In genomic region chr13:112159430-112160172, GRCm38 (mm10) we compare ENCODE assay signal across 9 mouse cellular contexts.
A peak's percentile ranks its signal among the peaks of the same experiment; 100 is the strongest.
DNase-seq lines count a peak whose midpoint lies in the region; ATAC-seq lines count a peak whose summit lies in the region.
"Had no signal": no experiment of that assay in that cellular context is flagged by ENCODE, and none has a peak within 500 bp of the region (broad histone marks: within the 10 kb centered on the region; RNA-seq: fewer than 3 reads in every experiment).

No protein-coding gene starts in this region.

- 0 out of 2 replicates have a peak overlapping the region, but pooled peaks have one; percentile 14 for H3K4me2 ChIP-seq in heart, embryonic 13.5 days
- H3K4me2 ChIP-seq in midbrain, embryonic 11.5 days, result no peak overlapping the region
- H3K4me2 ChIP-seq in midbrain, embryonic 15.5 days, result no peak overlapping the region
- no peak overlapping the region for H3K4me2 ChIP-seq in intestine, embryonic 16.5 days (ENCODE audit: low read depth, low read length)
- H3K4me2 ChIP-seq in stomach, embryonic 16.5 days (ENCODE audit: low read depth, low read length), result no peak overlapping the region

- H3K4me3 ChIP-seq in heart, embryonic 13.5 days, result no peak overlapping the region
- no peak overlapping the region for H3K4me3 ChIP-seq in midbrain, embryonic 11.5 days (ENCODE audit: low read depth, low read length)
- no peak overlapping the region for H3K4me3 ChIP-seq in midbrain, embryonic 15.5 days
- no peak overlapping the region for H3K4me3 ChIP-seq in intestine, embryonic 16.5 days (ENCODE audit: low read length)
- H3K4me3 ChIP-seq in stomach, embryonic 16.5 days (replicated peaks; ENCODE audit: low read length), result no peak overlapping the region

- H3K9me3 ChIP-seq in heart, embryonic 13.5 days, result peaks cover 7% of the 10 kb centered on the region; the same call in 1 of the 2 replicates
- no peaks in the 10 kb centered on the region for H3K9me3 ChIP-seq in midbrain, embryonic 11.5 days (ENCODE audit: control insufficient read depth, low read length)
- H3K9me3 ChIP-seq in midbrain, embryonic 15.5 days, result no peaks in the 10 kb centered on the region
- no peaks in the 10 kb centered on the region for H3K9me3 ChIP-seq in intestine, embryonic 16.5 days (ENCODE audit: control insufficient read depth, low read length)
- peaks cover 6% of the 10 kb centered on the region; the same call in 1 of the 2 replicates for H3K9me3 ChIP-seq in stomach, embryonic 16.5 days (replicated peaks; ENCODE audit: control insufficient read depth, low read length)

- no peaks in the 10 kb centered on the region for H3K36me3 ChIP-seq in heart, embryonic 13.5 days
- H3K36me3 ChIP-seq in midbrain, embryonic 11.5 days (ENCODE audit: control insufficient read depth, insufficient read depth, low read length), result no peaks in the 10 kb centered on the region
- no peaks in the 10 kb centered on the region for H3K36me3 ChIP-seq in midbrain, embryonic 15.5 days (replicated peaks)
- no peaks in the 10 kb centered on the region for H3K36me3 ChIP-seq in intestine, embryonic 16.5 days (ENCODE audit: control insufficient read depth, insufficient read depth, low read length)
- no peaks in the 10 kb centered on the region for H3K36me3 ChIP-seq in stomach, embryonic 16.5 days (ENCODE audit: control insufficient read depth, insufficient read depth, low read length)

- H3K4me1 ChIP-seq in heart, embryonic 13.5 days, result peaks cover 23% of the 10 kb centered on the region
- peaks cover 8% of the 10 kb centered on the region for H3K4me1 ChIP-seq in midbrain, embryonic 11.5 days (ENCODE audit: control insufficient read depth, insufficient read depth, low read length)
- H3K4me1 ChIP-seq in midbrain, embryonic 15.5 days, result peaks cover 12% of the 10 kb centered on the region; the same call in 1 of the 2 replicates
- no peaks in the 10 kb centered on the region for H3K4me1 ChIP-seq in intestine, embryonic 16.5 days (ENCODE audit: control insufficient read depth, insufficient read depth, low read length)
- 0 out of 2 replicates have a peak, but pooled peaks cover 5% of the 10 kb centered on the region for H3K4me1 ChIP-seq in stomach, embryonic 16.5 days (ENCODE audit: control insufficient read depth, insufficient read depth, low read length)

- peak overlapping the region; percentile 76 for H3K27ac ChIP-seq in heart, embryonic 13.5 days (replicated peaks)
- peak overlapping the region; percentile 16; the same call in 1 of the 2 replicates for H3K27ac ChIP-seq in midbrain, embryonic 11.5 days (ENCODE audit: low read depth, low read length)
- no peak overlapping the region for H3K27ac ChIP-seq in midbrain, embryonic 15.5 days
- peak overlapping the region; percentile 28 for H3K27ac ChIP-seq in intestine, embryonic 16.5 days (ENCODE audit: low read length)
- peak overlapping the region; percentile 78 for H3K27ac ChIP-seq in stomach, embryonic 16.5 days (ENCODE audit: low read length)

- WGBS in heart, embryonic 13.5 days, result 36% methylated on average over 9 of the region's 9 CpGs
- 75% methylated on average over 9 of the region's 9 CpGs for WGBS in midbrain, embryonic 11.5 days
- WGBS in midbrain, embryonic 15.5 days, result 60% methylated on average over 9 of the region's 9 CpGs
- whole genome bisulfite sequencing in intestine, embryonic 16.5 days, result 64% methylated on average over 9 of the region's 9 CpGs
- 77% methylated on average over 9 of the region's 9 CpGs for WGBS in stomach, embryonic 16.5 days

- DNase-seq in heart, adult 9 months (ENCODE audit: low spot score in 2 of 2), result no peak
- peak; percentile 82 for DNase-seq in midbrain, embryonic 11.5 days (ENCODE audit: low spot score, missing footprints)
- no peak for DNase-seq in thymus, postnatal 0 days (ENCODE audit: low spot score)
- DNase-seq: kidney, adult 8-10 months; lung, adult 2 months had no signal

- ATAC-seq in heart, embryonic 13.5 days (ENCODE audit: extremely low read depth, insufficient number of reproducible peaks, low FRiP score, low TSS enrichment), result 0 out of 2 replicates have a peak, but pooled peaks have one; percentile 44
- peak; percentile 2; the same call in 1 of the 2 replicates for ATAC-seq in midbrain, embryonic 11.5 days (ENCODE audit: low FRiP score)
- ATAC-seq in midbrain, embryonic 15.5 days (replicated peaks), result no peak; the same call in none of the 2 replicates
- ATAC-seq in intestine, embryonic 16.5 days, result no peak
- ATAC-seq in stomach, embryonic 16.5 days (ENCODE audit: insufficient read depth, low FRiP score), result peak; percentile 47; the same call in 1 of the 2 replicates

- no peaks in the 10 kb centered on the region for H3K27me3 ChIP-seq in heart, embryonic 13.5 days (replicated peaks)
- H3K27me3 ChIP-seq in midbrain, embryonic 11.5 days (ENCODE audit: control insufficient read depth, insufficient read depth, low read length), result no peaks in the 10 kb centered on the region
- no peaks in the 10 kb centered on the region for H3K27me3 ChIP-seq in midbrain, embryonic 15.5 days (replicated peaks)
- H3K27me3 ChIP-seq in intestine, embryonic 16.5 days (replicated peaks; ENCODE audit: control insufficient read depth, insufficient read depth, low read length), result no peaks in the 10 kb centered on the region
- H3K27me3 ChIP-seq in stomach, embryonic 16.5 days (ENCODE audit: control insufficient read depth, insufficient read depth, low read length), result no peaks in the 10 kb centered on the region

- no peak overlapping the region for H3K9ac ChIP-seq in heart, embryonic 13.5 days
- H3K9ac ChIP-seq in midbrain, embryonic 11.5 days (ENCODE audit: low read length), result no peak overlapping the region
- no peak overlapping the region for H3K9ac ChIP-seq in midbrain, embryonic 15.5 days
- H3K9ac ChIP-seq in intestine, embryonic 16.5 days (ENCODE audit: low read depth, low read length), result no peak overlapping the region
- H3K9ac ChIP-seq in stomach, embryonic 16.5 days (ENCODE audit: low read length), result no peak overlapping the region

Comparison
In these comparisons a context has a peak if more than half of its experiments do, and no peak if none do; other contexts are left out.
1. ATAC-seq: peak in heart, embryonic 13.5 days (single experiment), midbrain, embryonic 11.5 days (single experiment) and stomach, embryonic 16.5 days (single experiment); none in midbrain, embryonic 15.5 days (single experiment) and intestine, embryonic 16.5 days (single experiment).